Mouse (Mus musculus) testis, postnatal 14 days (tissue): Measurements from ENCODE around the gene Tsku.

ENCODE experiments used
- DNase-seq: peaks from one replicate; pipeline ENCODE4 v3.0.0; 2021; ENCODE audit warnings: low spot score

The Tsku gene

DNA sequence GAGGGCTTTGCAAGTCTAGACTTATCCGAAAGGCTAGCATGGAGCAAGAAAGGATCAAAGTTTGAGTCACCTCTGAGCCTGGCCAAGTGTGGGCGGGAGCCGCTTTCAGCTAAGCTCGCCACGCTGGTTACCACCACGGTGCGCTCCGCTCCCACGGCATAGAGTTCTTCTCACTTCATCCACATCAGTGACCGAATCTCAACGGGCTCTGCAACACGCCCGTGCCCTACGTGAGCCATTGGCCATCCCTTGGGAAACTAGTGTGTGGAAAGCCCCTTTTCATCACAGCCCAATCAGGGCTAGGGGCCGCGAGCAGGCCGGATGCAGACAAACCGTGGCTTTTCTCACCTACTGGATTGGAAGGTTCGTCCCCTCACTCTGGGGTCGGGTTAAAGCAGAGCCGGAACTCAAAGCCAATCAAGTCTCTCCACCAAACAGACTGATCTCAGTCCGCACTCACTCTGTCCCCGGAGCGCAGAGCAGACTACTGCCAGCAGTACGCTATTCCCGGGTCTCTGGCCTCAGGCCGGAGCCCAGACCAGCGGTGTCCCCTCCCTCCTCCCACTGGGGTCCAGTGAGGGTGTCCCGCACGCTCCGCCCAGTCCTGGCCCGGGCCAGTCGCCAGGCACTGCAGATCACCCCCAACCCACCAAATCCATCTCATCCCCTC, 1.0 kb downstream of the Tsku start:
- DNase-seq = no peak

DNA sequence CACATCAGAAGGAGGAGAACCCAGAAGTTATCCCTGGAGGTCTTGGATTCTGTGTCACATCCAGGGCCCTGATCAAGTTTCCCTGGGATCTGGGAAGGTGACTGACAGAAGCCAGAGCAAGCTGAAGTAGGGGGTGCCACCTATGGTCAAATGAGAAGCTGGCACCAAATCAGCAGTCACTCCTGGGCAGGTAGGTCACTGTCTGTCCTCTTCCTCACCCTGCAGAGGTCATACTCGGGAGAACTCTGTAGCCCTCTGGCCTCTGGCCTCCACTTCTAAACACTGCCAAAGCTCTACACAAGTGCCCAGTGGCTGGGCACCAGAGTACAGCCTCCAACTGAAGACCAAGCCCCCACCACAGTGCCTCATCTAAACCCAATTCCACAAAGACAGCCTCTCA, 3.1 kb downstream of the Tsku start:
- no peak for DNase-seq

DNA sequence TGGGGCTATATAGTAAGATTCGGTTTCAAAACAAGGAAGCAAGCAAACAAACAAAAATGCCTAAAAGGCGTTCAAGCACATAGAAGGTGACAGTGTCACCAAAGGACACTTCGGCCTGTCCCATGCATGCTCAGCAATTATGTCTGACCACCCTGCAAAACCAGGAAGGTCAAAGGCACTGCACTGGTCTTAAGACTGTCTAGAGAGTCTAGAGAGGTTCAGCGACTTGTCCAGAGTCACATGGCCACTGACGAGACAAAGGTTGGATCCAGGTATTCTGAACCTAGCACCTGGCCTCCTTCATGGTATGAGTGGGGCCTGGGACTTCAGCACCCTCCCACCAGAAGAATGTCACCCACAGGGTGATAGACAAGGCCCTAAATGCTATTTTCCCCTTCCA, 3.8 kb downstream of the Tsku start:
- no peak for DNase-seq

DNA sequence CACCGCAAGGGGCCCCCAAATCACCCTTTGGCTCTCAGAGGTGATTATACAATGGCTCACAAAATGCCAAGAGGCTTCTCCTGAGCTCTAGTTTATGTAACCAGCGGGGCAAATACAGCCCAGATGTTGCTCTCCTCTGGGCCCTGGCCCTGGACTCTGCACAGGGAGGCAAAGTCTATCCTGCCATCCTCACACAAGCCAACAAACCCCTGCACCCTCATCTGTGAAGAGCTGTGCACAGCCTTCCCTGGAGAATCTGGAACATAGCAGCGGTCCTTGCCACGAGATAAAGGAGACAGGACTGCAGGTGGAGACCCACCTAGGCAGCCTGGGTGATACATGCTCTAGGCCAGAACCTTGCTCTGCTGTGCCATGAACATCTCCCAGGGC, 6.2 kb downstream of the Tsku start:
- no peak for DNase-seq

DNA sequence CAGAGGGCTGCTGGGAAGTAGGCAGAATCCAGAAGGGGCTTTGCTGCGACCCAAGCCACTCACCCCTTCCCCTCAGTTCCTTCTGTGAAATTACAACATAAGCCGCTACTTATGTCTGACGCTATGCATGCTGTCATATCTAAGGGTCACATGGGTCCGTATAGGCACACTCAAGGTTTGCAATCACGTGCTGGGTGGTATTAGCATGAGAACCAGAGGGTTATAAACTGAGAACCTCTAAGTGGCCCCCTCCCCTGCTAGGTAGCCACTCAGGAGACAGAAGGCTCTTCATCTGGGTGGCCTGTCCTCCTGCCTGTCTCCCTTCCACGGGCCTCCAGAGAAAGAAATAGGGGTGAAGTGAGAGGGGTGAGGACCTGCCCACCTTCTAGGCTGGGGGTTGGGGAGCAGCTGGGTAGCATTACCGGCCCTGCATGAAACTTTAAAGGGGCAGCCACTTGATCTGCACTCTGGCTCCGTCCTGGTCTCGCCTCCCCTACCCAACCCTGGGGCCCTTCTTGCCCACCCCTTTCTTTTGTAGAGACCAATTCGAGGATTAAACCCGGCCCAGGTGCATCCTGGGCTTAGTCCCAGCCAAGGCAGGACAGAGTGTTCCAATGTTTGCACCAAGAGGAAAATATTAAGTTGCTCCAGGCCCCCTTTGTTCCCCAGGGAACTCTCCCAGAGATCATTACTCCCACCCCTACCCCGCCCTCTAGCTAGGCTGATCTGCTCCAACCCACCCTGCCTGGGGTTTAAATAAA, 6.8 kb downstream of the Tsku start:
- no peak for DNase-seq

DNA sequence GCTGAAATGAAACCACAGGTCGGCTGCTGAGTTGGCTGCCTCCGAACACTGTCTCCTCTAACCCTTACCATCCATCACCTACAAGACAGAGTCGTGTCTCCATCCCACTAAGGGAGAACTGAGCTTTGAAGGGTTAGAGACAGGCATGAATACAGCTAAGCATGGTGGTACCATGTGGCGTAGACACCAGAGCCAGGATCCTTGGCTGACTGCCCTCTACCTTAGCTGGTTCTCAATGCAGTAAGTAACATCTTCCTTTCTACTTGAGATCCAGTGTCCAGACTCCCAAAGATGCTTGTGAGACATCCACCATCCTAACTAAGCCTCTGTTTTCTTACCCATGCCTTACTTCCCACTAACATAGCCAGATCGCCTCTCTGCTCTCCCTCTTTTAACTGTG, 7.5 kb downstream of the Tsku start:
- no peak for DNase-seq

DNA sequence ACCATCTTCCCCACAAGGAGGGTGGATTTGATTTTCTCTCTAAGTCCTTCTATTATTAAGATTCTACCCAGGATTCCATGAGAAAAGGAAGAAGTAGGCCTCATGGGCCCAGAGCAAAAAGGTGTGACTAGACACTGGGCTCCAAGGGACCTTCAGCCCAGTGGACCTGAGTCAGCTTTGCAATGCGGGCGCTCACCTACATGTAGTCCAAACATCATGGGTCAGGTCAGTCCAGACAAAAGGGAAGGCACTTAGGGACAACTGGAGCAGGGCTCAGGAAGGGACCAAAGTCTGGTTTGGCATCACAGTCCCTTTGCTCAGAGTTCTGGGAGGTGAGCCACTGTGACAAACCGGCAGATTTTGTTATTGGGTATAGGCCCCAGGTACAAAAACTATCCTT, 9.6 kb downstream of the Tsku start:
- no peak for DNase-seq

DNA sequence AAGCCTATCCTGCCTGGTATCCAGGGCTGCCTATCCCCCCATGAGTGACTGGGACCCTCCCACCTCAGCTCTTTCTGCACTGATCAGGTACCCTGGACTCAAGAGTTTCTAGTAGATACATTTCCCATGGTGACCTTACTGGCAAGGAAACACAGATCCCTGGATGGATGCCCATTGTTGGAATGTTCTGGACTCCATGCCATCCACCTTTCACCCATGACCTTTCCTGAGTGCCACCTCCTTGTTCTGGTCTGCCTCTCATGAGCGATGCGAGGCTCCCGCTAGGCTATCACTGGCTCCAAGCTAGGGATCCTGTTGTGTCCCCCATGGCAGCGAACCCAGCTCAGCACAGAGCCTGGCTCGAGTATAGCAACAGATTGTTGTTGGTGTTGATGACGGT, 11.3 kb downstream of the Tsku start:
- DNase-seq = no peak

DNA sequence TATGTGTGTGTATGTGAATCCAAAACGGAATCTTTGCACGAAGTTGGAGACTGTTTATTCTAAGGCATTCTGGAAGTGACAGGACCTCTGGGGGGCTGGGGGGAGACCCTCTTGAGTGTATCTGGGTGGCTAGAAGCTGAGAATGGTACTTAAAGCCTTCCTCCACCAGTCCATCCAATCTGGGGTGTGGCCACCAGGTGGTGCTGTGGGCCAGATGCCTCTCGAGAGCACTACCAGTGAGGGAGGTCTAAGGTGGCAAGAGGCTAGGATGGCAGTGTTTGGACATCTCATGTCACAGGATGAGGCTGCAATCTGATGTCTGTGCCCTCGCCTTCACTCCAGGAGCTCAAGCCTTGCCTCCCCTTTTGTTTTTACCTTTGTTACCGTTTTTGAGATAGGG, 12.0 kb downstream of the Tsku start:
- DNase-seq = peak; percentile 54

DNA sequence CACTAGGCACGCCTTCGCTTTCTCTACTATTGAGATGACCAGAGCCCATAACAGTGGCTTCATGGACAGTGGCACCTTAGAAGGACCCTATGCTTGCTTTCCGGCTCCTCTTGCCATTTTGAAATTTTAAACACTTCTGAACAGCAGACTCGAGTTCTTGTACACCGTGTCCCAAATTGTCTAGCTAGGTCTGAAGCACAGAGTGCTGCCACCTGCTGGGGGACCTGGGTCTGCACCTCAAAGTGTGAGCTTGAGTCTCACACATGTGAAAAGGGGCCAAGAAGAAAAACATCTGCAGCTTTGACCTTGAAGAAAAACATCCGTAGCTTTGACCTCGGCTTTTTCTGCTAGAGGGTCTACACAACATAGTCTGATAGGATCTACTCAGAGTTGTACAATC, 13.1 kb downstream of the Tsku start:
- peak; percentile 37 for DNase-seq

DNA sequence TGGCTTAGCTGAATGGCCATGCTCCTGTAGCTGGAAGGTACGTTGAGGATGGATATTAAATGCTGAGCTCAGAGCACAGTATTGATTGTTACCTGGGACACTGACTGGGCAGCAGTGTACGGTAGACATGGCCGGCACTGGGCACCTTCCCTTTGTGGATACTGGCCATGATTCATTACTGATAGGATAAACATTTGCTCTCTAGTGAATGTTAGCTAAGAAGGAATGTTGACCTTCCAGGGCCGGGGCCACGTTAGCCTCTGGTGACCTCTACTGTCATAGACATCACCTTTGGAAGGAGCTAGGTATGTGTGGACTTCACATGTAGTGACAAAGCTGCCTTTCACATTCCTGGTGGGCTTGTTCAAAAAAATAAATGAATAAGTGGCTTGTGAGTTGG, 13.7 kb downstream of the Tsku start:
- DNase-seq = no peak

DNA sequence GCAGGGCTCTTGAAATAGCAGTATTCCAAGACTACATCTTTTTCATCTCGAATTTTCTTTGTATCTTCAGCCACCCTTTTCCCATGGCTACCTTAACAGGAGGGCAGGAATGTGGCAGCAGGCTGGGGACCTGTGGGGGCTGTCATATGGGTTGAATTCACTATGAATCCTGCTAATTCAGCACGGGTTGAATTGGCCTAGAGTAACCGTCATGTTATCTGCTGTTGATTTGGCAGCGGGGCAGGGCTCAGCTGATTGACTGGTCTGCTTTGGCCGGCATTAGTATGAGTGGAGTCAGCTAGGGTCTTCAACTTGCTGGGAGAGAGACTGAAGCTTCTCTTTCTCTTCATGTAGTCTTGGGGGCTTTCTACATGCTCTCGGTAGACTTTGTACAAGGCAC, 16.1 kb downstream of the Tsku start:
- DNase-seq = no peak

DNA sequence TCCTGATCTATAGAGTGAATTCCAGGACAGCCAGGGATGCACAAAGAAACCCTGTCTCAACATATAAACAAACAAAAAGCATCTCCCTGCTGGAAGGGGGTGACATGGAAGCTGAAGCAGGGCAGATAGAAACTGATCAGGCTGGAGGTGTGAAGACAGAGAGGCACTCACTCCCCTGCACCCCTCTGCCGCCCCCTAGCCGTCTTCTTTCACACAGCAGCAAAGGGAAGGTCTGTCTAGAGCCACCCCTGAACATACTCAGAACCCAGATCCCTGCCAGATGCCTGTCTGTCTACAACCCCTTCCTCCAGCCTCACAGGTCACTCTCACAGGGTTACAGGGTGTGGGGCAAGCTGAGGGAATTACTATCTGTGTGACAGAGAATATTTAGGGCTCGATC, 16.8 kb downstream of the Tsku start:
- DNase-seq = no peak

DNA sequence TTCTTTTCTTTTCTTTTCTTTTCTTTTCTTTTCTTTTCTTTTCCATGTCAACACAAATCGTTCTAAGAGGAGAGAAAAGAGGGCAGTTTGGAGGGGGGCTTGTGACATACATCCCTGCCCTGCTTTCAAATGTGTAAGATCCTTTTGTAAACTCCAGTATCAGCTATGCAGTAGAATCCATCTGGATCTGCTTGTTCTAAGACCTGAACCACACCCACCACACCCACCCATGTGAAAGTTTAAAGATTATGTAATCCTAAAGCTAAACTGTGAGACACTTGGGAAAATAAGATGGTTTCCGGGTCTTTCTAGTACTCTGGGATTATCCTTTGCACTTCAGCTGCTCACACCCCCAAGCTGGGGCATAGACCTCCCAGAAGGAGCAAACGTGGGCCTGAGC, 18.9 kb downstream of the Tsku start:
- DNase-seq = no peak

DNA sequence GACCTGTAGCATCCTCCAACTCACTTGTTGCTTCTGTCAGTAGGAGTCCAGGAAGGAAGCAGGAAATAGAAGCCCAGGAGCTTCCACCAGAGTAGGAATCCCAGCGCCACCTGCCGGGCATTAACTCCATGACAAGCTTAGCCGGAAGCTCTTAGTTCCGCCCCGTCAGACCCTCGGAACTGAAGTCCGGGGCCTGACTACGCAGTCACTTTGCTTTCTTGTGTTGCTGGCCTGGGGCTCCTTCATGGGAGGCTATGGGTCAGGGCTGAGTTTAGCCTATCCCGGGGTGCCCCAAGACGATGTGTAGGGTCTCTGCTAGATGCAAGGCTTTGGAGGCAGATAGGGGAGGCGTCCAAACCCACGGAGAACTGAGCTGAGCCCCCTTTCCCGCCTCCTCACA, 19.7 kb downstream of the Tsku start:
- peak; percentile 78 for DNase-seq

DNA sequence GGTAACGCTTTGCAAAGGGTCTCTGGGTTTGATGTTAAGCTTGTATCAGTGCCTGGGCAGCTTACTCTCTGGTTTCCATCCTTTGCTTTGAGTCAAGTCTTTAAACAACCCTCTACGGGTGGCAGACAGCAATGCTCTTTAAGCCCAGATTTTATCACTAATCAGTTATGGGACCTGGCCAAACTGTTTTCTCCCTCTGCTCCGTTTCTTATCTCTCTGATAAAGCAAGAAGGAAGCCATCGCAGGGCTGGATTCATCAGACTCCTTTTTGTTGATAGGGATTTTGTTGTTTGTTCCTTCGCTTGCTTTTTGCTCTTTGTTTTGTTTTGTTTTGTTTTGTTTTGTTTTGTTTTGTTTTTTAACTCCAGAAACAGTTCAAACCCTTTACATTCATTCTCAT, 20.8 kb downstream of the Tsku start:
- no peak for DNase-seq

DNA sequence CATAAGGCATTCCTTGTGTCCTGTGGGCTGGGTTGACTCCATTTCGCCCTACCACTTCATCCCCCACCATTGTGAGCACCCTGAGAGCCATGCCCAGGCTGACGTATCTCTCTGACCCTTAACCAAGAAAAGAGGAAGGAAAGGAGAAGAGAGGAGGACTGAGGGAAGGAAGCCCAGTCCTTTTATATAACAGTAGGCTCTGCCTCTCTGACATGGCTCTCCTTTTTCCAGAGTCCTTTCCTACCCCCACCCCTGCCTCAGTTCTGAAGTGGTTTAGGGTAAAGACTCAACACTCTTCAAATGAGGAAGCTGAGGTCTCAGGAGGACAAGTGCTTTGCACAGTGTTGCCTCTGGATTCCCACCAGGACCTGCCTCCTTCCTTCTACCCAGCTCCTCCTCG, 27.1 kb downstream of the Tsku start:
- no peak for DNase-seq

DNA sequence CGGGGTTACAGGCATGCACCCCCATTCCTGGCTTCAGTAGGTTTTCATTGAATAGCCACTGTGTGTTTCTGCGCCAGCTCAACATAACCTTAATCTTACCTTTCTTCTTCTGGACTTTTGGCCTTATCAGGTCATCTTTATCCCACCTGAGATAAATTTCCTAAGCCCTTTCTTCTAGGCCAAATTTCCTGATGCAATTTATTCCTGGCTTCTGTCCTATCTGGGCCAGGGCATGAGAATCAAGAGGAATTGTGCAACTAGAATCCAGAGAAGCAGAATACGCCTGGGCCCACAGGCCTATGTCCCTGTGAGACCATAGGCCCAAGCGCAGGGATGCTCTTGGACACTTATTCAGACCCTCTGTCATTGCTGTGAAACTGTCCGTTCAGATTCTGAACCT, 27.6 kb downstream of the Tsku start:
- DNase-seq = no peak

DNA sequence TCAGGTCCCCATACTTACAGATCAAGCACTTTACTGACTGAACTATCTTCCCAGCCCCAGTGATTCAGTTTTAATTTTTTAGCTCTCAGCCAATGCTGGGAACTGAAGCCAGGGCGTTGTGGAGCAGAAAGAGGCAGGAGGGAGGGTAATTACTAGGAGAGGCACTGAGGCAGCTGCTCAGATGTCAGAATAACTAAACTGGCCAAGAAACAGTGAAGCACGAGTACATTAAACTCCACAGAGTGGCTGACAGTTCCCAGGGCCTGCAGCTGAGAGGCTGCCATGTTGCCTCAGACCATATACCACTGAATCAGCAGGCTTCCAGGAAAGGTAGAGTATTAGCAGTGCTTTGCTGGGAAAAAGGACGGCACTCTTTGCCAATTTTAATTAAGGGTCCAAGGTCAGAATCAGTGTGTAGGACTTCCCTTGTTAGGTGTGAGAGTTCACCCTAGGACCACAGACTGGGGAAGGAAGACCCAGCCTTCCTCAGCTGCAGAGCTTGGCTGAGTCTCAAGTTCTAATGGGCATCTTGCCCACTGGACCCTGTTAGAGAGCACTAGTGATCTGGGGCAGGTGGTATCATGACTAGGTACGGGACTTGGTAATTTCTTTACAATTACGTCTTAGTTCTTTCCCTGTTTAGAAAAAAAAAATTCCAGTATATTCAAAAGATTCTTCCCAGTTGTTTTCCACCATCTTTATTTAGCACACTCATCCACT, 28.3 kb downstream of the Tsku start:
- no peak for DNase-seq

DNA sequence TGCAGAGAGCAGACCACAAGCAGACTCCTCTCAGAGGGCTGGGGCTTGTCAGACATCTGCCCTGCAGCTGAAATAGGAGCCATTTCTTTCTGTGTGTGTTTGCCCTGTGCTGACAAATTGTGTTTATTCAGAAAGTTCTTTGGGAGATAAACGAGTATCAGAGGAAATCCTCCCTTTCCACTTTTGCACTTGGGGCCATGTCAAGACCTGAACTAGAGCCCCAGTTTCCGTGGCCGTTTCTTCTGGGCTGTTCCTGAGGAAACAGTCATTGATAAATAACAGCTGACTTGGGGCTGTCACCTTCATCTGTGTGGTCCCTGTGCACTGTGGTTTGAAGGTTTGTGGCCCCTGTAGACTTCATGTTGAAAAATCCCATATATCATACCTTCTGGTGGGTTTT, 29.2 kb downstream of the Tsku start:
- no peak for DNase-seq

DNA sequence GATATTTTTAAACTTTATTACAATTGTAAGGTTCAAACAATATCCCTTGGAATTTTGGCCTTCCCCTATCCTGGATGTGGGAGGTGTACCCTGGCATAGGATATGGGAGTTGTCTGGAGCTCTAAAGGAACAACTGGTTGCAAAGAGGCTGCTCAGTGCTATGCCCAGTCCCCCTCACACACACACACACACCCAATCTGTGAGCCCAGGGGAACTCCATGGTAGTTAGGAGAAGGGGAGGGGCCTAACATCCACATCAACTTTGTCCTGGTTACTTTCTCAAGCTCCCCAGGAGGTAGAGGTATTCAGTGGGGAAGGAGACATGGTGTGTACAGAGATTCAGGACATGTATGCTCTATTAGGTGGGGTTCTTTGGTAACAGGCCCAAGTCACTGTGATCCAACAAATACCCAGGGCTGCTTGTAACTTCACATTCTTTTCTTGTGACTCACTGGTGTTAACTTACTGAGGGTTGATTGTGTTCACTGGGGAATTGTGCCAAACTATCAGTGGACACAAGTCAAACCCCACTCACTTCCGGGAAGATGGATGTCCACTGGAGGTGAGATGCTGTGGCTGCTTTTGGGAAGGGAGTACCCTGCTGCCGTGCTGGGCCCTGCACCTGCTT, 30.6 kb downstream of the Tsku start:
- DNase-seq = no peak

DNA sequence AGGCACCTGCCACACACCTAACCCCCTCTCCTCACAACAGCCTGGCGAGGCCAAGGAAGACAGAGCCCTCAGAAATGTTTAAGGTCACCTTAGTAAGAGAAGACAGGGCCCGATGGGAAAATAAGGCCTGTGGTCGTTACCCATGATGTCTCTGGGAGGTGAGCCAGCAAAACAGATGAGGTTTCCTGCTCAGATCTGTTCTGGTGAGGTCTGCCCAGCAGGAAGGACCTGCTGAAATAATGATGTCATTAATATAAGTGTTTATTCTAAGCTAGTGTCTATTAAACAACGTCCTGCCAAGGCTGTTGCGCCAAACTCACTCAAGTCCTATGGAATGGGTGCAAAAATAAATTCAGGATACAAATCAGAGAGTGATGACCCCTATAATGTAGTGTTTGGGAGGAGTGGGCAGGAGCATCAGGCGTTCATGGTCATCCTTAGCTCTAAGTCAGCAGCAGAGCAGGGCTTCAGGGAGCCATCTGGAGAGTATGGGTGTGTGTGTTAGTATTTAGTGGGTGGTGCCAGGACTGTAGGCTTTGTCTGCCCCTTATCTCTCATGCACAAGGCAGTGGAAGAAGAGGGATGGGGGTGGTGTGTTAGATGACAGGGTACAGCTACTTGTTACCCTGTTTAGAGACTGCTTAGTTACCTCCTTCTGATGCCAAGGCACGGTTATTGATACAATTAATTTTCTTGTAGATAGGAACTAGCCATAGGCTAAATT, 31.3 kb downstream of the Tsku start:
- DNase-seq = no peak
